Mouse (Mus musculus) heart, postnatal 4 days (tissue): Measurements from ENCODE around the gene Bri3bp. TPM values are rescaled to one million over a fixed set of nuclear protein-coding genes. Genes with fewer than 3 reads are reported as not detected.
"Not testable (repeated sequence)": the region's sequence is repeated elsewhere in the genome, so short reads cannot be mapped to it uniquely, and the experiment has no call there.

Source experiments
- DNase-seq: peaks from one replicate; pipeline ENCODE4 v3.0.0; 2021
- total RNA-seq, 2 experiments: library from RNA; stranded (reverse); gene quantifications; 2 replicates each; pipeline ENCODE4 v1.2.3; 2021

Gene Bri3bp
- total RNA-seq = 10 to 100 TPM; 55.8 to 56.3 TPM

- peak; percentile 65 for DNase-seq
These were observed at the start of gene Bri3bp for GRCm38 (mm10) chr5:125441234-125442114. Gene Bri3bp, plus strand, starts transcription at chr5:125441568.

GRCm38 (mm10) chr5:125391609-125392008 lies 49.8 kb upstream of the Bri3bp start:
- peak; percentile 83 for DNase-seq

- DNase-seq = not testable (repeated sequence)
These were observed 49.2 kb upstream of the Bri3bp start for GRCm38 (mm10) chr5:125392176-125392575.

- no peak for DNase-seq
These were observed 48.8 kb upstream of the Bri3bp start for GRCm38 (mm10) chr5:125392618-125392976.

- peak; percentile 98 for DNase-seq
These were observed 48.3 kb upstream of the Bri3bp start for GRCm38 (mm10) chr5:125392977-125393621.

GRCm38 (mm10) chr5:125393622-125394603 lies 47.5 kb upstream of the Bri3bp start:
- DNase-seq = peak; percentile 83

- DNase-seq = no peak
These were observed 46.4 kb upstream of the Bri3bp start for GRCm38 (mm10) chr5:125395008-125395407.

- DNase-seq = no peak
These were observed 40.5 kb upstream of the Bri3bp start for GRCm38 (mm10) chr5:125400903-125401302.

- DNase-seq = no peak
These were observed 38.9 kb upstream of the Bri3bp start for GRCm38 (mm10) chr5:125402476-125402875.

- DNase-seq = no peak
These were observed 38.4 kb upstream of the Bri3bp start for GRCm38 (mm10) chr5:125402991-125403390.

GRCm38 (mm10) chr5:125403481-125404465 lies 37.6 kb upstream of the Bri3bp start:
- peak; percentile 77 for DNase-seq

GRCm38 (mm10) chr5:125404536-125404902 lies 36.8 kb upstream of the Bri3bp start:
- DNase-seq = no peak

- peak; percentile 55 for DNase-seq
These were observed 36.3 kb upstream of the Bri3bp start for GRCm38 (mm10) chr5:125404903-125405545.

GRCm38 (mm10) chr5:125405546-125406248 lies 35.7 kb upstream of the Bri3bp start:
- peak; percentile 92 for DNase-seq

GRCm38 (mm10) chr5:125406322-125407016 lies 34.9 kb upstream of the Bri3bp start:
- DNase-seq = peak; percentile 63

GRCm38 (mm10) chr5:125407020-125407830 lies 34.1 kb upstream of the Bri3bp start:
- DNase-seq = no peak

- no peak for DNase-seq
These were observed 33.3 kb upstream of the Bri3bp start for GRCm38 (mm10) chr5:125407910-125408575.

GRCm38 (mm10) chr5:125408842-125409241 lies 32.5 kb upstream of the Bri3bp start:
- DNase-seq = peak; percentile 86
